Mouse (Mus musculus): Measurements from ENCODE around the gene Zfp963.

DNA sequence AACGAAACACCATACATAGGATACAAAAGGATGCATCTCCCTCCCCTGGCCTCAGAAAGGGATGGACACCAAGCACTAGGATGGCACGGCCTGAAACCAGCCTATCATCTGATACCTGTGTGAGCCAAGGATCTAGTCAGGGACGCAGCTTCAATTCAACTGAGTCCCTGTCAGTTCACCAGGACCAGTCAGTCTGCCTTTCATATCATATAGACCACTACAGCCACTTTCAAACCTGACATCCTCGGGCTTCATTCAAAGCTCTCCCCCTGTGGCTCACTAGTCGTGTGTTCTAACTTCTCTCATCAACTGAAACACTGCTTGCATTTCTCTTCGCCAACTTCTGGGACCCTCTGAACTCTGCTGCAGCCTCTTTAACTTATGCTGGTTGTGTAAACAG, 34.4 kb downstream of the Zfp963 start:
- TF ChIP-seq POLR2A (IDR thresholded peaks at IDR 0.05; ENCODE audit: insufficient read depth, low read depth, low read length): no peak
- no peak for TF ChIP-seq CTCF (IDR thresholded peaks at IDR 0.05; ENCODE audit: insufficient read depth, low read depth, low read length)

Measured in olfactory bulb, adult 2 months (tissue).